Mouse (Mus musculus): ENCODE data around the gene Fam53a. TPM values are rescaled to one million over a fixed set of nuclear protein-coding genes. Genes with fewer than 3 reads are reported as not detected.

The Fam53a gene
- polyA plus RNA-seq, 1 experiment = 37.2 TPM

DNA sequence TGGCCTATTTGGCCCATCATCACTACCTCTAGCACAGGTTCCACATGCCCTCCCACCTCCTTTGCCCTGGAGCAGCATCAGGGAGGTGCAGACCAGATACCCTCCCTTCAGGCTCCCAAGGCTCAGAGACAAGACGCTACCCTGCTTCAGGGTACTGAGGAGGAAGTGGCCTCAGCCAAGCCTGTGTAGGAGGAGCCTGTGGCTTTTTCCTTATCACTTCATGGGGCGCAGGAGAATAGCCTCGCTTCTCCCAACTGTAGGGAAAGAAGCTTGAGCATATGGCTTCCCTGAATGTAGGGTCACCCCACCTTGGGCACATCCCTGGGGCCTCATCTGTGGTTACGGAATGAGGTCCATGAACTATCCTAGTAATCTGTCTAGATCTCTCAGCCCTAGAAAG, 55.2 kb downstream of the Fam53a start:
- WGBS = 59% methylated on average over 4 of the region's 4 CpGs
- Histone ChIP-seq H3K4me1 (ENCODE audit: control insufficient read depth, insufficient read depth, low read length) (no peaks in the 10 kb centered on the region), H3K4me3 (replicated peaks; ENCODE audit: extremely low read depth, low read depth, low read length) (no peak overlapping the region)
- no peak for TF ChIP-seq POLR2A (IDR thresholded peaks at IDR 0.05; ENCODE audit: borderline replicate concordance, extremely low read depth, low read depth, low read length)
- TF ChIP-seq CTCF (IDR thresholded peaks at IDR 0.05; ENCODE audit: insufficient read depth, low read length) = no peak
- no peak for DNase-seq

GRCm38 (mm10) chr5:33565886-33566285, 63.5 kb downstream of the Fam53a start:
- DNase-seq = no peak
- Histone ChIP-seq H3K4me3 (replicated peaks; ENCODE audit: extremely low read depth, low read depth, low read length) (no peak overlapping the region), H3K4me1 (ENCODE audit: control insufficient read depth, insufficient read depth, low read length) (no peaks in the 10 kb centered on the region)
- no peak for TF ChIP-seq POLR2A (IDR thresholded peaks at IDR 0.05; ENCODE audit: borderline replicate concordance, extremely low read depth, low read depth, low read length)
- no peak for TF ChIP-seq CTCF (IDR thresholded peaks at IDR 0.05; ENCODE audit: insufficient read depth, low read length)
- 57% methylated on average over 4 of the region's 4 CpGs for WGBS

DNA sequence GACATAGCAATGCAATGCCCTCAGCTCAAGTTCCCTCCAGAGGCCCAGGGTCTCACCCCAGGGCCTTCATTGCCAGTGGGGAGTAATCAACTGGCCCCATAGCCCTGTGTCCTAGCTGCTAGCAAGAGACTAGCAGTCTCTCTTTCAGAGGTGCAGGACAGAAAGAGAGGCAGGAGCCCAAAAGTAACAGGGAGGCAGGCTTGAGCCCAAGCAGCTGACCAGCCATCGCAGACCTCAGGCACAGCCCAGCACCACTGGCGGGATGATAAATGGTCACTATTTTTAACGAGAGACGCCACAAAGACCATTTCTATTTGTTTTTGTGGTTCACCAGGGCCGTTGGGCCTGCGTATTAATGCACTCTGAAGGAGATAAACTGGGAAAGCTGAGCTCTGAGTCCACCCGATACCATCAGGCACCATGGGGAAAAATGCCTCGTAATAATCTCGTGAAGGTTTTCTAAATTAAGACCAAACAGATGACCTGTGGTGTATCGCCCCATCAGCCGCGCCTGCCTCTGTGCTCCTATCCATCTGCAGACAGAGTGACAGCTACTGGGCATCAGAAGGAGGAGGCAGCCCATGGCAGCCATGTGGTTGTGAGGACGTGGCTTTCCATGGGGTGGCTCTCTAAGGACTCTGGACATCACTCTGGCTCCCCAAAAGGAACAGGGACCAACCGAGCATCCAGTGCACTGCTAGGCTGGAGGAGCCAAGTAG, 73.0 kb downstream of the Fam53a start:
- Histone ChIP-seq H3K4me3 (replicated peaks; ENCODE audit: extremely low read depth, low read depth, low read length) (no peak overlapping the region), H3K4me1 (ENCODE audit: control insufficient read depth, insufficient read depth, low read length) (no peaks in the 10 kb centered on the region)
- WGBS = 57% methylated on average over 14 of the region's 14 CpGs
- DNase-seq = no peak
- TF ChIP-seq CTCF (IDR thresholded peaks at IDR 0.05; ENCODE audit: insufficient read depth, low read length) (no peak), POLR2A (IDR thresholded peaks at IDR 0.05; ENCODE audit: borderline replicate concordance, extremely low read depth, low read depth, low read length) (no peak)

Other genes with a start within 250 kb of the Fam53a start
- not detected in 2 replicates for gene Nkx1-1, start 195.7 kb downstream of the Fam53a start, polyA plus RNA-seq (2012; rRNA removed)
- gene Gm9903, start 290 bp upstream of the Fam53a start, polyA plus RNA-seq (2012; rRNA removed) = 0.52 and 0.73 TPM in 2 replicates
- 20.4 and 21.3 TPM in 2 replicates for gene Slbp, start 22.9 kb upstream of the Fam53a start, polyA plus RNA-seq (2012; rRNA removed)
- 3.1 and 5.3 TPM in 2 replicates for gene Tacc3, start 28.5 kb upstream of the Fam53a start, polyA plus RNA-seq (2012; rRNA removed)
- 41.5 and 46.1 TPM in 2 replicates for gene Tmem129, start 28.8 kb upstream of the Fam53a start, polyA plus RNA-seq (2012; rRNA removed)
- gene Fgfr3, start 92.0 kb upstream of the Fam53a start, polyA plus RNA-seq (2012; rRNA removed) = 237 and 258 TPM in 2 replicates
- 41.8 and 47.5 TPM in 2 replicates for gene Letm1, start 153.2 kb upstream of the Fam53a start, polyA plus RNA-seq (2012; rRNA removed)
- 4.6 and 7.6 TPM in 2 replicates for gene Nsd2, start 191.1 kb upstream of the Fam53a start, polyA plus RNA-seq (2012; rRNA removed)